ENCODE assay signal across 7 mouse cellular contexts in the genomic region with DNA sequence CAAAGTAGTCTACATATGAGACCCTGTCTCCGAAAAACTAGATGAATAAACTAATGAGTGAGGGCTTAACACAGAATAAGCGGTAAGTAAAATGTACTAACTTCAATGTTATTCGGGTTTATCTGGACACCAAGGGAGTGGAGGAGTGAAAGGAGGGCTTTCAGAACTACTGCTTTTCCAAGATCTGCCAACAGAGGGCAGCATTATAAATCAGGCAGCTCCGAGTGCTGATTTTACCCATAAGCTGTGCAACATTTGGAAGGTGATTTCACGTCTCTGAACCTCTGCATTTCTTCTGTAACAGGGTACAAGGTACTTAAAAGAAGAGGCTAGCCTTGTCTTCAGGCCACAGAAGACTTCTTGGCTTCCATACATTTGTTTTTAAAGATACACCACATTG.
DNase-seq lines count a peak whose midpoint lies in the region; ATAC-seq and TF ChIP-seq lines count a peak whose summit lies in the region.

No protein-coding gene starts in this region.

- no peaks in the 10 kb centered on the region for H3K36me3 ChIP-seq in E14TG2a.4 (ENCODE audit: insufficient read depth, low read length)
- no peaks in the 10 kb centered on the region for H3K36me3 ChIP-seq in lung, postnatal 0 days (ENCODE audit: insufficient read depth, low read length)

- H3K4me1 ChIP-seq in E14TG2a.4 (replicated peaks; ENCODE audit: low read depth, low read length) = peaks cover 16% of the 10 kb centered on the region
- H3K4me1 ChIP-seq in lung, postnatal 0 days (ENCODE audit: insufficient read depth, low read depth, low read length) = no peaks in the 10 kb centered on the region

- no peak overlapping the region for H3K27ac ChIP-seq in lung, postnatal 0 days (ENCODE audit: low read length)

- H3K9ac ChIP-seq in lung, postnatal 0 days (replicated peaks; ENCODE audit: low read depth) = no peak overlapping the region

- H3K9me3 ChIP-seq in E14TG2a.4 (ENCODE audit: low read length) = peaks cover 7% of the 10 kb centered on the region
- H3K9me3 ChIP-seq in lung, postnatal 0 days (ENCODE audit: low read length) = no peaks in the 10 kb centered on the region

- H3K27me3 ChIP-seq in E14TG2a.4 (ENCODE audit: insufficient read depth, low read length) = peaks cover 7% of the 10 kb centered on the region
- no peaks in the 10 kb centered on the region for H3K27me3 ChIP-seq in lung, postnatal 0 days (replicated peaks; ENCODE audit: insufficient read depth, low read length)

- H3K4me3 ChIP-seq in E14TG2a.4 (replicated peaks; ENCODE audit: low read length) = no peak overlapping the region
- H3K4me3 ChIP-seq in lung, postnatal 0 days (ENCODE audit: low read depth, low read length) = no peak overlapping the region

- TF ChIP-seq CTCF in E14TG2a.4 (conservative IDR thresholded peaks at IDR 0.05; ENCODE audit: low read length) = peak; percentile 79
- TF ChIP-seq CTCF in lung, postnatal 0 days (IDR thresholded peaks at IDR 0.05) = peak; percentile 48

- no peak overlapping the region for H3K4me2 ChIP-seq in lung, postnatal 0 days (replicated peaks; ENCODE audit: low read depth, low read length)

- TF ChIP-seq EP300 in lung, postnatal 0 days (IDR thresholded peaks at IDR 0.05) = no peak

- no peak for ATAC-seq in lung, postnatal 0 days
- ATAC-seq in activated CD4-positive, CD25-positive, alpha-beta regulatory T cell, adult 4 months = no peak

- peak; percentile 6 to 44 for DNase-seq in kidney, adult 8-10 months
- no peak for DNase-seq in kidney, adult 11 months
- peak; percentile 15 for DNase-seq in T-cell, adult 2 months (ENCODE audit: low spot score)
- DNase-seq in lung, postnatal 0 days (ENCODE audit: low spot score) = no peak
- DNase-seq in neural tube, embryonic 10.5 days (ENCODE audit: extremely low spot score, low spot score) = no peak

- WGBS in lung, postnatal 0 days = 71% methylated on average over 5 of the region's 5 CpGs

Comparison
In these comparisons a context has a peak if more than half of its experiments do, and no peak if none do; other contexts are left out.
1. DNase-seq: peak in kidney, adult 8-10 months (2 of 2) and T-cell, adult 2 months (single experiment); none in kidney, adult 11 months (single experiment), lung, postnatal 0 days (single experiment) and neural tube, embryonic 10.5 days (single experiment).